Mouse (Mus musculus): ENCODE measurements around the gene Igsf8. TPM values are rescaled to one million over a fixed set of nuclear protein-coding genes. Genes with fewer than 3 reads are reported as not detected.

Gene Igsf8
- polyA plus RNA-seq, 1 experiment from 2014 or later: 12.8 TPM

DNA sequence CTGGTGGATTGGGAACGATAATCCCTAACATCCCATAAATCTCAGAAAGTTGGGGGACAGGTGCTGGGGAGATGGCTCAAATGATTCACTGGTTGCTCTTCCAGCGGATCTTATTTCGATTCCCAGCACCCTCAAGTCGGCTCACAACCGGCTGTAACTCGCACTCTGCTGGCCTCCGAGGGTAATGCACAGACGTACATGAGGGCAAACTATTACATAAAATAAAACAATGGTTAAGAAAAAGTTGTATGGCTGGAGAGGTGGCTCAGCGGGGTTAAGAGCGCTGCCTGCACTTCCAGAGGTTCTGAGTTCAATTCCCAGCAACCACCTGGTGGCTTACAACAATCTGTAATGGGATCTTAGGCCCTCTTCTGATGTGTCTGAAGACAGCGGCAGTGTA is 65.2 kb downstream of the Igsf8 start:
- Histone ChIP-seq H3K4me2 (ENCODE audit: low read depth, low read length) (peak overlapping the region; percentile 71), H3K27ac (ENCODE audit: low read depth) (no peak overlapping the region), H3K36me3 (replicated peaks; ENCODE audit: insufficient read depth, low read length) (no peaks in the 10 kb centered on the region), H3K9me3 (ENCODE audit: low read length) (no peaks in the 10 kb centered on the region), H3K4me1 (ENCODE audit: insufficient read depth) (peaks cover 8% of the 10 kb centered on the region; the same call in 1 of the 2 replicates), H3K27me3 (ENCODE audit: insufficient read depth, low read length) (peaks cover 54% of the 10 kb centered on the region), H3K4me3 (ENCODE audit: low read depth, low read length) (peak overlapping the region; percentile 25), H3K9ac (replicated peaks) (no peak overlapping the region)
- ATAC-seq (no peak), DNase-seq (no peak)
- TF ChIP-seq CTCF (IDR thresholded peaks at IDR 0.05; ENCODE audit: low read depth) (no peak), EP300 (IDR thresholded peaks at IDR 0.05; ENCODE audit: low read depth) (no peak)
- 49% methylated on average over 11 of the region's 11 CpGs for WGBS (ENCODE audit: insufficient replicate concordance)

DNA sequence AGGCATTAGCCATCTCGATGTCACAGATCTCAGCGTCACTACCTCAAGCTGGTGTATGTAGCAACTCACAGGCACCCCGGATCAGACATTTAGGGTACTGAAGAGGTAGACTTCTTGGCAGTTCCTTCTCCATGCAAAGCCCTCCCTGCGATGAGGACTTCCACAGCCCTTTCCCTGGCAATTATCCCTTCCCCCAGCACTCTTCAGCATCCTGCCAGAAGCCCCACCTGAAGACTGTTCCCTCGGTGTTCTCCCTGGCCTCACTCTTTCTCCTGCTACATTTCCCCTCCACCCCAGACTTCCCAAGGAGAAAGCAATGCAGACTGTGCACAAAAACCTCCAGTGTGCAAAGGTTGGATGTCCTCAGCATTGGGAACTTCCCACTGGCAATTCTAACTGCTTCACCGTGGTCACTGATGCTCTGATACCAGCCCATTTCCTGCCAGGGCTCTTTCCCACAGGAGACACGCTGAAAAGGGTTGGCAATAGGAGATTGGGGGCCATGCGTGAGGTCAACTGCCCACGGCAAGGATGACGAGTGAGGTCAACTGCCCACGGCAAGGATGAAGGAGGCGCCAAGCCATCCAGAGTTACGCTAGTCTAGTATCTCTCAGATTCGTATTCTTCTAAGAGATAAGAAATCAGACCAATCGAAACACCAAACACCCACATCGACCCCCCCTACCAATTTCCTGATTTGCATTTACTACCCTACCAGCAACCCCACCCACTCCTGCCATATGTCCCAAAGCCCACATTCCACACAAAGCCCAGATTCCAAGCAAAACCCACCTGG is 66.0 kb downstream of the Igsf8 start:
- DNase-seq (no peak), ATAC-seq (no peak)
- Histone ChIP-seq H3K27ac (ENCODE audit: low read depth) (no peak overlapping the region), H3K4me2 (ENCODE audit: low read depth, low read length) (no peak overlapping the region), H3K4me3 (ENCODE audit: low read depth, low read length) (no peak overlapping the region), H3K9me3 (ENCODE audit: low read length) (no peaks in the 10 kb centered on the region), H3K4me1 (ENCODE audit: insufficient read depth) (peaks cover 8% of the 10 kb centered on the region; the same call in 1 of the 2 replicates), H3K27me3 (ENCODE audit: insufficient read depth, low read length) (peaks cover 54% of the 10 kb centered on the region), H3K9ac (replicated peaks) (no peak overlapping the region), H3K36me3 (replicated peaks; ENCODE audit: insufficient read depth, low read length) (no peaks in the 10 kb centered on the region)
- WGBS (ENCODE audit: insufficient replicate concordance): 63% methylated on average over 16 of the region's 16 CpGs
- no peak for TF ChIP-seq CTCF (IDR thresholded peaks at IDR 0.05; ENCODE audit: low read depth)
- TF ChIP-seq EP300 (IDR thresholded peaks at IDR 0.05; ENCODE audit: low read depth): no peak

DNA sequence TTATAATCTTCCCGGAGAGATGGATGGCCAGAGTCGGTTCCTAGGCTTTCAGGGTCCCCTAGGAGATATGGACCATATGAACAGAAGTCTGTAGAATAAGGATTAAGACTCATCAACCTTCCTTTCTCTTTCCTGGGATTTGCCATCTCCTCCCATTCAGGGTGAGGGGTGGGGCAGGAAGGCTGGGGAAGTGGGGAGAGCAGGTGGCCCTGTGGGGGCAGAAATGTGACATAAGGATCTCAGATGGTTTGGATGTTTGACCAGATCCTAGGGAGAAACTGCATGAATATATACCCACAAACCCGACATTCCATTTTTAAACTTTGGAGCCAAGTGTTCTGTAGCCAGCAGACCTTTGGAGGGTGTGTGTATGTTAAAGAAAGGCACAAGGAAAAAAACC is 66.6 kb downstream of the Igsf8 start:
- no peak overlapping the region for H3K4me3 ChIP-seq (ENCODE audit: low read depth, low read length)
- H3K9ac ChIP-seq (replicated peaks): no peak overlapping the region
- no peaks in the 10 kb centered on the region for H3K36me3 ChIP-seq (replicated peaks; ENCODE audit: insufficient read depth, low read length)
- H3K27me3 ChIP-seq (ENCODE audit: insufficient read depth, low read length): peaks cover 54% of the 10 kb centered on the region
- ATAC-seq (no peak), DNase-seq (no peak)
- no peak overlapping the region for H3K27ac ChIP-seq (ENCODE audit: low read depth)
- 66% methylated on average over 3 of the region's 3 CpGs for WGBS (ENCODE audit: insufficient replicate concordance)
- no peaks in the 10 kb centered on the region for H3K9me3 ChIP-seq (ENCODE audit: low read length)
- no peak overlapping the region for H3K4me2 ChIP-seq (ENCODE audit: low read depth, low read length)
- H3K4me1 ChIP-seq (ENCODE audit: insufficient read depth): peaks cover 8% of the 10 kb centered on the region; the same call in 1 of the 2 replicates
- no peak for TF ChIP-seq CTCF (IDR thresholded peaks at IDR 0.05; ENCODE audit: low read depth)
- no peak for TF ChIP-seq EP300 (IDR thresholded peaks at IDR 0.05; ENCODE audit: low read depth)

DNA sequence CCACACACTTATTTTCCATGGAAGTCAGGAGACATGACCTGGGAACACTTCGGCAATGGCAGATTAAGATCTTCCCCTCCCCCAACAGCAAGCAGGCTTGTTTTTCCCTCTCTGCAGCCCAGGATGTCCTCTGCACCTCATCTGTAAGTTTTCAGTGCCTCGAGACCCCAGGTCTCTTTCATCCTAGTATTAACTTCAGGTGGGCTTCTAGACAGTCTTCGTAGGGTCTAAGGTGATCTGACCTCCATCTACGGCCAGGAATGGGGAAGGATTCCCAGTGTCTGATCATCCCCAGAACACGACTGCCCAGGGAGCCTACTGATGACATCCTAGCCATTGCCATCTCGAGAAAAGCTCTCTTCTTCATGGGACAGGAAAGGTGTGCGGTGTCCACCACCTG is 67.0 kb downstream of the Igsf8 start:
- Histone ChIP-seq H3K9me3 (ENCODE audit: low read length) (no peaks in the 10 kb centered on the region), H3K4me3 (ENCODE audit: low read depth, low read length) (no peak overlapping the region), H3K4me1 (ENCODE audit: insufficient read depth) (peaks cover 8% of the 10 kb centered on the region; the same call in 1 of the 2 replicates), H3K4me2 (ENCODE audit: low read depth, low read length) (no peak overlapping the region), H3K27ac (ENCODE audit: low read depth) (no peak overlapping the region), H3K27me3 (ENCODE audit: insufficient read depth, low read length) (peaks cover 54% of the 10 kb centered on the region), H3K9ac (replicated peaks) (no peak overlapping the region), H3K36me3 (replicated peaks; ENCODE audit: insufficient read depth, low read length) (no peaks in the 10 kb centered on the region)
- DNase-seq (no peak), ATAC-seq (no peak)
- 60% methylated on average over 7 of the region's 7 CpGs for WGBS (ENCODE audit: insufficient replicate concordance)
- TF ChIP-seq EP300 (IDR thresholded peaks at IDR 0.05; ENCODE audit: low read depth) (no peak), CTCF (IDR thresholded peaks at IDR 0.05; ENCODE audit: low read depth) (no peak)

DNA sequence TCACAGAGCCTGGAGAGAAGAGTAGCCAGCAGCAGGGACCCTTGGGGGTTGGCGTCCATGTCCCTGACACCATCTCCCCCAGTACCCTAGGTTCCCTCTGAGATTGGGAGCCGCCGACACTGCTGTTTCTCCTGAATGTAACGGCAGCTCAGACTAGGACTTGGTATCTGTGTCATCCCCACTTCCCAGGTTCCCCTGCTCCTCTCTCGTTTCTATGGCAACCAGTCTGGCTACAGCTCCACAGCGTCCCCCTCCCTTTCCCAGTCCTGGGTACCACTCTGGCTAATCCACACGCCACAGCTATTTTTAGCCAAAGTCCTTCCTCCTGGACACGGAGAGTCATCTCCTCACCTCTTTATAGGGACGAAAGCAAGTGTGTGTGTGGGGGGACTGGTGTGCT is 67.7 kb downstream of the Igsf8 start, which contains the start of gene Kcnj9:
Gene Kcnj9, minus strand, starts transcription at position 188 of the 400 bp plus-strand sequence.
- Histone ChIP-seq H3K9me3 (ENCODE audit: low read length) (no peaks in the 10 kb centered on the region), H3K27me3 (ENCODE audit: insufficient read depth, low read length) (peaks cover 54% of the 10 kb centered on the region), H3K4me1 (ENCODE audit: insufficient read depth) (peaks cover 8% of the 10 kb centered on the region; the same call in 1 of the 2 replicates), H3K4me3 (ENCODE audit: low read depth, low read length) (no peak within 1 kb of the TSS), H3K4me2 (ENCODE audit: low read depth, low read length) (no peak within 1 kb of the TSS), H3K36me3 (replicated peaks; ENCODE audit: insufficient read depth, low read length) (no peaks in the 10 kb centered on the region), H3K27ac (ENCODE audit: low read depth) (no peak within 1 kb of the TSS), H3K9ac (replicated peaks) (no peak within 1 kb of the TSS)
- DNase-seq (no peak), ATAC-seq (no peak)
- 29% methylated on average over 9 of the region's 9 CpGs for WGBS (ENCODE audit: insufficient replicate concordance)
- TF ChIP-seq CTCF (IDR thresholded peaks at IDR 0.05; ENCODE audit: low read depth): no peak
- TF ChIP-seq EP300 (IDR thresholded peaks at IDR 0.05; ENCODE audit: low read depth): no peak

DNA sequence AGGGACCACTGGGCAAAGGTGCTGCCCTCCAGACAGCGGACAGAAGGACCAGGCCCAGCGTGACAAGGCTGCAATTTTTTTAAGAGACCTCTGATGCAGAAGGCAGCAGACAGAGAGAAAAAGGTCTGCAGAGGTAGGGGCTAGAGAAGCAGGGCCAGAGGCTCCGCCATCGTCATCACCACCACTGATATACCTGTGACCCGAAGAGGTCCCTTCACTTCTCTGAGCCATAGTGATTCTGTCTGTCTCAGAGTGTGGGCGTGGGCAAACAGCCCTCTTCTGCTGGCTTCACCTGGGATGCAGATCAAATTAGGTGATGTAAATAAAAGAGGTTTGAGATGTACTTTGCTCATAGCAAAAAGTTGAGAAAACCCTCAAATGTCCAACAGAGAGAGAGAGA is 68.2 kb downstream of the Igsf8 start:
- peaks cover 54% of the 10 kb centered on the region for H3K27me3 ChIP-seq (ENCODE audit: insufficient read depth, low read length)
- WGBS (ENCODE audit: insufficient replicate concordance): 70% methylated on average over 6 of the region's 6 CpGs
- H3K4me2 ChIP-seq (ENCODE audit: low read depth, low read length): no peak overlapping the region
- DNase-seq (no peak), ATAC-seq (no peak)
- no peak overlapping the region for H3K4me3 ChIP-seq (ENCODE audit: low read depth, low read length)
- H3K9me3 ChIP-seq (ENCODE audit: low read length): no peaks in the 10 kb centered on the region
- no peaks in the 10 kb centered on the region for H3K36me3 ChIP-seq (replicated peaks; ENCODE audit: insufficient read depth, low read length)
- no peak for TF ChIP-seq EP300 (IDR thresholded peaks at IDR 0.05; ENCODE audit: low read depth)
- no peak for TF ChIP-seq CTCF (IDR thresholded peaks at IDR 0.05; ENCODE audit: low read depth)
- H3K9ac ChIP-seq (replicated peaks): no peak overlapping the region
- no peak overlapping the region for H3K27ac ChIP-seq (ENCODE audit: low read depth)
- peaks cover 8% of the 10 kb centered on the region; the same call in 1 of the 2 replicates for H3K4me1 ChIP-seq (ENCODE audit: insufficient read depth)
